ENCODE assay signal across 25 mouse cellular contexts in the genomic region with DNA sequence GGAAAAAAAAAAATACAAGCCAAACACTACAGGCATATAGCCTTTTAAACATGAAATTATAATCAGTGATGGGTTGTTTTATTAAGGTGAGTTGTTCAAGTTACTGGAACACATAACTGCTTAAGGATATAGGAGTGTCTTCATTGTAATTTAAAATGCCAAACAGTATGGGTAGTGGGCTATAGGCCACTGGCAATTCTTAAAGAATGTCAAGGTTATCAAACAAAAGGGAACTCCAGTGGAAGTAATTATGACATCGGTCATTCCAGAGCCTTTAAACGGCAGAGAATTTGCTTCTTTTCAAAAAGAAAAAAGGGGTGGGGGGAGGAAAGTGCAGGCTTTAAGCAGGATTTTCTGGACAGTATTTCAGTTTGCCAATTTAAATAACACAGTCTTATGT. TPM values are rescaled to one million over a fixed set of nuclear protein-coding genes. Genes with fewer than 3 reads are reported as not detected.
A peak's percentile ranks its signal among the peaks of the same experiment; 100 is the strongest.
DNase-seq lines count a peak whose midpoint lies in the region; ATAC-seq and TF ChIP-seq lines count a peak whose summit lies in the region.
"Had no signal": no experiment of that assay in that cellular context is flagged by ENCODE, and none has a peak within 500 bp of the region (broad histone marks: within the 10 kb centered on the region; RNA-seq: fewer than 3 reads in every experiment).

No protein-coding gene starts in this region.

- H3K27ac ChIP-seq in ES-Bruce4 (ENCODE audit: insufficient read depth, low read length) = peak overlapping the region; percentile 70; the same call in 1 of the 2 replicates
- H3K27ac ChIP-seq in midbrain, embryonic 13.5 days = no peak overlapping the region
- H3K27ac ChIP-seq: embryonic facial prominence, embryonic 13.5 days; embryonic facial prominence, embryonic 15.5 days; forebrain, embryonic 10.5 days; forebrain, embryonic 12.5 days had no signal

- H3K27me3 ChIP-seq in ES-Bruce4 (ENCODE audit: control insufficient read depth, insufficient read depth, low read length, poor library complexity, severe bottlenecking) = no peaks in the 10 kb centered on the region
- no peaks in the 10 kb centered on the region for H3K27me3 ChIP-seq in midbrain, embryonic 13.5 days
- H3K27me3 ChIP-seq: embryonic facial prominence, embryonic 13.5 days; embryonic facial prominence, embryonic 15.5 days; forebrain, embryonic 12.5 days; Patski had no signal

- 0 out of 2 replicates have a peak overlapping the region, but pooled peaks have one; percentile 14 for H3K9ac ChIP-seq in ES-Bruce4 (ENCODE audit: low read depth, poor library complexity, severe bottlenecking)
- no peak overlapping the region for H3K9ac ChIP-seq in midbrain, embryonic 13.5 days (replicated peaks)
- H3K9ac ChIP-seq: embryonic facial prominence, embryonic 13.5 days; embryonic facial prominence, embryonic 15.5 days; forebrain, embryonic 12.5 days had no signal

- no peak for ATAC-seq in midbrain, embryonic 13.5 days
- ATAC-seq: activated CD4-positive, CD25-positive, alpha-beta regulatory T cell, adult 4 months; forebrain, embryonic 14.5 days; forebrain, embryonic 16.5 days; Patski had no signal

- 0 out of 2 replicates have a peak, but pooled peaks cover 2% of the 10 kb centered on the region for H3K36me3 ChIP-seq in ES-Bruce4 (ENCODE audit: control insufficient read depth, insufficient read depth, low read length, poor library complexity, severe bottlenecking)
- no peaks in the 10 kb centered on the region for H3K36me3 ChIP-seq in midbrain, embryonic 13.5 days
- H3K36me3 ChIP-seq: embryonic facial prominence, embryonic 13.5 days; embryonic facial prominence, embryonic 15.5 days; forebrain, embryonic 12.5 days had no signal

- no peak overlapping the region for H3K4me3 ChIP-seq in ES-Bruce4 (ENCODE audit: low read depth, low read length)
- H3K4me3 ChIP-seq in midbrain, embryonic 13.5 days (replicated peaks) = no peak overlapping the region
- H3K4me3 ChIP-seq: embryonic facial prominence, embryonic 13.5 days; embryonic facial prominence, embryonic 15.5 days; erythroblast, embryonic 14.5 days; forebrain, embryonic 10.5 days; forebrain, embryonic 12.5 days had no signal

- no peak overlapping the region for H3K4me2 ChIP-seq in midbrain, embryonic 13.5 days (replicated peaks)
- H3K4me2 ChIP-seq: embryonic facial prominence, embryonic 13.5 days; embryonic facial prominence, embryonic 15.5 days; forebrain, embryonic 12.5 days had no signal

- H3K4me1 ChIP-seq in ES-Bruce4 (ENCODE audit: control insufficient read depth, insufficient read depth, low read length) = peaks cover 3% of the 10 kb centered on the region
- no peaks in the 10 kb centered on the region for H3K4me1 ChIP-seq in midbrain, embryonic 13.5 days (replicated peaks)
- H3K4me1 ChIP-seq: embryonic facial prominence, embryonic 15.5 days had no signal

- H3K9me3 ChIP-seq in ES-Bruce4 (replicated peaks; ENCODE audit: control insufficient read depth, insufficient read depth, low read length, poor library complexity, severe bottlenecking) = no peaks in the 10 kb centered on the region
- no peaks in the 10 kb centered on the region for H3K9me3 ChIP-seq in midbrain, embryonic 13.5 days
- H3K9me3 ChIP-seq: embryonic facial prominence, embryonic 13.5 days; embryonic facial prominence, embryonic 15.5 days; forebrain, embryonic 10.5 days; forebrain, embryonic 12.5 days; G1E had no signal

- TF ChIP-seq EP300 in ES-Bruce4 (IDR thresholded peaks at IDR 0.05; ENCODE audit: insufficient read depth, low read depth, low read length) = no peak

- WGBS in midbrain, embryonic 13.5 days = 25% methylated on average over 2 of the region's 2 CpGs

- TF ChIP-seq CTCF in ES-Bruce4 (IDR thresholded peaks at IDR 0.05; ENCODE audit: low read depth, low read length) = no peak

- TF ChIP-seq POLR2A in ES-Bruce4 (IDR thresholded peaks at IDR 0.05; ENCODE audit: insufficient read depth, low read length) = no peak

- DNase-seq in ES-CJ7 (ENCODE audit: low read depth, low spot score) = peak; percentile 56
- peak; percentile 79 for DNase-seq in R1 (ENCODE audit: low read depth, low spot score)
- no peak for DNase-seq in cerebellum, postnatal 14 days
- DNase-seq in lung, postnatal 25 days (ENCODE audit: low spot score) = no peak
- DNase-seq: adrenal gland, adult 8-10 months; adrenal gland, postnatal 14 days; adrenal gland, postnatal 36 days; cerebellum, adult 11-12 months; cerebellum, adult 2 months; cerebellum, adult 9-10 months; cerebellum, postnatal 10 days; cerebellum, postnatal 36 days; embryo, embryonic 11 days had no signal

RNA-seq across cellular contexts. Expression of gene Nsf, which starts 18.1 kb away (rescaled TPM):
- polyA plus RNA-seq in ES-Bruce4 (2011; ENCODE audit: insufficient read depth, insufficient read length, low read depth, missing spikeins) = 60.4 and 69.8 TPM in 2 replicates
- 113 and 138 TPM in 2 replicates for polyA plus RNA-seq in midbrain, embryonic 13.5 days (2015; fragmentation: Nextera tagmentation; extraction: Ambion mirVana)

RNA-seq across cellular contexts. Expression of gene Arf2, which starts 30.8 kb away (rescaled TPM):
- polyA plus RNA-seq in ES-Bruce4 (2011; ENCODE audit: insufficient read depth, insufficient read length, low read depth, missing spikeins) = 16.7 and 16.9 TPM in 2 replicates
- polyA plus RNA-seq in midbrain, embryonic 13.5 days (2015; fragmentation: Nextera tagmentation; extraction: Ambion mirVana) = 195 and 211 TPM in 2 replicates

Comparison
In these comparisons a context has a peak if more than half of its experiments do, and no peak if none do; other contexts are left out.
1. DNase-seq: peak in ES-CJ7 (single experiment) and R1 (single experiment); none in cerebellum, postnatal 14 days (0 of 2) and lung, postnatal 25 days (single experiment).
2. RNA of gene Arf2, which starts 30.8 kb away (polyA plus RNA-seq): 195 to 211 TPM in midbrain, embryonic 13.5 days; 16.7 to 16.9 TPM in ES-Bruce4; every median in the first group is over 10 times any median in the second.